ENCODE assay signal across 9 mouse cellular contexts in the genomic region with DNA sequence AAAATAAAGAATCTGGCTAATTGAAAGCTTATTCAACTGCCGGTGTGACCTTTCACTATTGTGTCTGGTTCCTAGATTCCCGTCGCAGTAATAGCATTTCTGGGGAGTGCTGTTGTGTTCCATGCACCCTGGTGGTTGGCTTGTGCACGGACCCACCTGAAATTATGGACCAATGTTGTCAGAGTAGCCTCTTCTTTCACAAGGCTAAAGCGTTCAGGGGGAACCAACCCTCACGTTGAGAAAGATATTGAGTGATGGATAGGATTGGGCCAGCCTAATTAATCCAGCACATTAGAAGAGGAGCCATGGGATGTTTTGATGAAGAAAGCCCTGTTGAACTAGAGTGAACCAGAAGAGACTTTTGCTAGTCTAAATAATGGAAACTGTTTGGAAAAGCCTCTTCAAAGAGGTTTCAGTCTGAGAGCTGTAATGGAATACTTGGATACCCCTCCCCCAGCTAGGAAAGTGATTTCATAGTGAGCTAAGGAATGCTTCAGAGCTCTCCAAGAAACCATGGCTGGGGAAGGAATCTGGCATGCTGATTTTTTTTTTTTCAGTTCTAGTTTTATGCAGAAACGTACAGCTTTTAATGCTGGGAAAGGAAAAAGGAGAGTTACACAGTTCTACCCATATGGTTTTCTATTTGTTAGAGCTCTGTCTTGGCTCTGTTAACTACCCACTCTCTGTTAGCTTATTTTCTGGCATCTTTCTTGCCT.
DNase-seq lines count a peak whose midpoint lies in the region; ATAC-seq and TF ChIP-seq lines count a peak whose summit lies in the region.
"Had no signal": no experiment of that assay in that cellular context is flagged by ENCODE, and none has a peak within 500 bp of the region (broad histone marks: within the 10 kb centered on the region; RNA-seq: fewer than 3 reads in every experiment).

No protein-coding gene starts in this region.

- WGBS in midbrain, embryonic 14.5 days = 56% methylated on average over 7 of the region's 7 CpGs
- WGBS in midbrain, embryonic 16.5 days = 57% methylated on average over 7 of the region's 7 CpGs
- WGBS in hindbrain, embryonic 13.5 days = 53% methylated on average over 7 of the region's 7 CpGs
- WGBS in small intestine, adult 2 months = 73% methylated on average over 7 of the region's 7 CpGs

- TF ChIP-seq POLR2A in small intestine, adult 2 months (IDR thresholded peaks at IDR 0.05; ENCODE audit: low read depth, low read length) = no peak

- H3K9me3 ChIP-seq in midbrain, embryonic 14.5 days (ENCODE audit: control insufficient read depth, low read length) = no peaks in the 10 kb centered on the region
- no peaks in the 10 kb centered on the region for H3K9me3 ChIP-seq in midbrain, embryonic 16.5 days (replicated peaks; ENCODE audit: control insufficient read depth, low read length, poor library complexity, severe bottlenecking)
- H3K9me3 ChIP-seq in hindbrain, embryonic 13.5 days = no peaks in the 10 kb centered on the region
- H3K9me3 ChIP-seq: liver, embryonic 15.5 days had no signal

- TF ChIP-seq CTCF in small intestine, adult 2 months (IDR thresholded peaks at IDR 0.05; ENCODE audit: extremely low read depth, insufficient read length, insufficient replicate concordance, low read depth, low read length) = no peak

- no peak for ATAC-seq in midbrain, embryonic 14.5 days (ENCODE audit: low FRiP score, low TSS enrichment)
- no peak for ATAC-seq in midbrain, embryonic 16.5 days
- ATAC-seq in hindbrain, embryonic 13.5 days (ENCODE audit: low FRiP score) = 0 out of 2 replicates have a peak, but pooled peaks have one; percentile 48

- peak; percentile 67 for DNase-seq in embryo, embryonic 10 days (ENCODE audit: low spot score)
- no peak for DNase-seq in embryo, embryonic 9.5 days (ENCODE audit: extremely low spot score)
- peak; percentile 40 for DNase-seq in midbrain, embryonic 14.5 days
- DNase-seq in spleen, postnatal 4 days (ENCODE audit: low spot score in 2 of 2) = no peak
- no peak for DNase-seq in spleen, adult 18-20 months

- H3K4me2 ChIP-seq in midbrain, embryonic 14.5 days (ENCODE audit: low read length) = no peak overlapping the region
- H3K4me2 ChIP-seq in midbrain, embryonic 16.5 days (ENCODE audit: low read length) = no peak overlapping the region
- no peak overlapping the region for H3K4me2 ChIP-seq in hindbrain, embryonic 13.5 days
- H3K4me2 ChIP-seq: liver, embryonic 15.5 days had no signal

- no peak overlapping the region for H3K4me3 ChIP-seq in midbrain, embryonic 14.5 days (replicated peaks; ENCODE audit: low read depth, low read length)
- H3K4me3 ChIP-seq in midbrain, embryonic 16.5 days (ENCODE audit: low read depth, low read length) = no peak overlapping the region
- no peak overlapping the region for H3K4me3 ChIP-seq in hindbrain, embryonic 13.5 days
- H3K4me3 ChIP-seq in small intestine, adult 2 months (ENCODE audit: low read depth, low read length) = no peak overlapping the region
- H3K4me3 ChIP-seq: liver, embryonic 15.5 days had no signal

- H3K4me1 ChIP-seq in midbrain, embryonic 14.5 days (ENCODE audit: control insufficient read depth, insufficient read depth, low read length) = no peaks in the 10 kb centered on the region
- peaks cover 5% of the 10 kb centered on the region for H3K4me1 ChIP-seq in midbrain, embryonic 16.5 days (ENCODE audit: control insufficient read depth, insufficient read depth, low read length)
- H3K4me1 ChIP-seq in hindbrain, embryonic 13.5 days (replicated peaks) = peaks cover 11% of the 10 kb centered on the region
- H3K4me1 ChIP-seq in small intestine, adult 2 months (ENCODE audit: control insufficient read depth, insufficient read depth, insufficient read length, low read length) = no peaks in the 10 kb centered on the region
- H3K4me1 ChIP-seq: liver, embryonic 15.5 days had no signal

- no peaks in the 10 kb centered on the region for H3K36me3 ChIP-seq in midbrain, embryonic 14.5 days (ENCODE audit: control insufficient read depth, insufficient read depth, low read length)
- no peaks in the 10 kb centered on the region for H3K36me3 ChIP-seq in midbrain, embryonic 16.5 days (ENCODE audit: control insufficient read depth, insufficient read depth, low read length)
- H3K36me3 ChIP-seq in hindbrain, embryonic 13.5 days = no peaks in the 10 kb centered on the region
- H3K36me3 ChIP-seq in small intestine, adult 2 months (ENCODE audit: control insufficient read depth, insufficient read depth, low read length) = no peaks in the 10 kb centered on the region
- H3K36me3 ChIP-seq: liver, embryonic 15.5 days had no signal

- H3K27ac ChIP-seq in midbrain, embryonic 14.5 days (replicated peaks; ENCODE audit: low read depth, low read length) = no peak overlapping the region
- H3K27ac ChIP-seq in midbrain, embryonic 16.5 days (ENCODE audit: low read length) = no peak overlapping the region; the same call in 1 of the 2 replicates
- peak overlapping the region; percentile 55; the same call in 1 of the 2 replicates for H3K27ac ChIP-seq in hindbrain, embryonic 13.5 days
- peak overlapping the region; percentile 49; the same call in 1 of the 2 replicates for H3K27ac ChIP-seq in small intestine, adult 2 months (ENCODE audit: insufficient read depth, low read depth, low read length)
- H3K27ac ChIP-seq: liver, embryonic 15.5 days had no signal

- H3K27me3 ChIP-seq in midbrain, embryonic 14.5 days (ENCODE audit: control insufficient read depth, insufficient read depth, low read length) = no peaks in the 10 kb centered on the region
- no peaks in the 10 kb centered on the region for H3K27me3 ChIP-seq in midbrain, embryonic 16.5 days (ENCODE audit: control insufficient read depth, insufficient read depth, low read depth, low read length)
- no peaks in the 10 kb centered on the region for H3K27me3 ChIP-seq in hindbrain, embryonic 13.5 days
- H3K27me3 ChIP-seq in small intestine, adult 2 months (ENCODE audit: control insufficient read depth, insufficient read depth, low read length) = no peaks in the 10 kb centered on the region
- H3K27me3 ChIP-seq: liver, embryonic 15.5 days had no signal

- no peak overlapping the region for H3K9ac ChIP-seq in midbrain, embryonic 14.5 days (replicated peaks; ENCODE audit: low read length)
- no peak overlapping the region for H3K9ac ChIP-seq in midbrain, embryonic 16.5 days (ENCODE audit: low read depth, low read length)
- no peak overlapping the region for H3K9ac ChIP-seq in hindbrain, embryonic 13.5 days
- H3K9ac ChIP-seq: liver, embryonic 15.5 days had no signal

Comparison
In these comparisons a context has a peak if more than half of its experiments do, and no peak if none do; other contexts are left out.
1. DNase-seq: peak in embryo, embryonic 10 days (single experiment) and midbrain, embryonic 14.5 days (single experiment); none in embryo, embryonic 9.5 days (single experiment), spleen, postnatal 4 days (0 of 2) and spleen, adult 18-20 months (0 of 2).
2. H3K27ac ChIP-seq: peak in hindbrain, embryonic 13.5 days (single experiment) and small intestine, adult 2 months (single experiment); none in midbrain, embryonic 14.5 days (single experiment) and midbrain, embryonic 16.5 days (single experiment).